Mouse (Mus musculus): Measurements from ENCODE around the gene C730034F03Rik. TPM values are rescaled to one million over a fixed set of nuclear protein-coding genes. Genes with fewer than 3 reads are reported as not detected.

The C730034F03Rik gene
- polyA plus RNA-seq, 1 experiment = not detected

DNA sequence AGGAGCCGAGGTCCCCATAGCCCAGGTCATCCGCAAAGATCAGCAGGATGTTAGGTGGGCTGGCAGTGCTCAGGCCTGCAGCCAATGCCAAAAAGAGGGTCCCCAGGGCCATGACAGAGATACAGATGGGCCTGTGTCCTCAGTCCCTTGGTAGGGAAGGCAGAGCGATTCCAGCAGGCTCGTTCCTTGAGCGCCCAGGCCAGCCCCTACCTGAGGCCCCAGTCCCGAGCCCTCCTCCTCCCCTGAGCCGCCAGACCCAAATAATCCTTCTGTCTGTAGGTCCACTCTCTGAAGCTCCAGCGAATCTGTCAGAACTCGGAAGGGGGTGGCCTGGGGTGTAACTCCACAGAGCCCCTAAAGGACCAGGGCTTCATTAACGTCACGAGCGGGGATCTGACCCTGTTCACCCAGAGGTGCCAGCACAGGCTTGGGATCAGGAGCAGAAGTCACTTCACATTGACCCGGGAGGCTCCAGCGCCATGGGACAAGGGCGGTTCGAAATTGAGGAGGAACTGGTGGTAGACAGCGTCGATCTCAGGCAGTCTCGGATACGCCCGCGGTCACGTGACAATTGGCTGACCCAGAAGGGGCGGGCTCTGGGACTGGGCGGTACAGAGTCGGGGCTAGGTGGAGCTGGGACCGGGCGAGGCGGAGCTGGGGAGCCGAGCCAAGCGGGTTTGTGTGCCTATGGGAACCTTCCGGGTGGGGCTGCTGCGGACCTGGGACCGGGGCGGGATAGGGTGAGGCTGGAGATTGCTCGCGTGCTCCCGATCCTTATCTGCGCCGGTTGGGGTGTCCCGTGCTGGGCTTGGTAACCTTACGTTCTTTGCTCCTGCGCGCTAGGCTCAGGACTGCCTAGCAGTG lies 46.5 kb downstream of the C730034F03Rik start:
- Histone ChIP-seq H3K4me3 (ENCODE audit: insufficient read depth, low read depth, low read length) (peak overlapping the region; percentile 51), H3K27ac (ENCODE audit: insufficient read depth, low read depth, low read length) (no peak overlapping the region), H3K4me1 (ENCODE audit: control insufficient read depth, insufficient read depth, low read length) (peaks cover 28% of the 10 kb centered on the region)
- TF ChIP-seq POLR2A (IDR thresholded peaks at IDR 0.05; ENCODE audit: insufficient read depth, low read depth, low read length) = peak; percentile 32; the same call in 1 of the 2 replicates
- 0 out of 2 replicates have a peak, but pooled peaks have one; percentile 0 for TF ChIP-seq CTCF (IDR thresholded peaks at IDR 0.05; ENCODE audit: insufficient read depth, low read depth, low read length)
- whole genome bisulfite sequencing = 9% methylated on average over 44 of the region's 44 CpGs

DNA sequence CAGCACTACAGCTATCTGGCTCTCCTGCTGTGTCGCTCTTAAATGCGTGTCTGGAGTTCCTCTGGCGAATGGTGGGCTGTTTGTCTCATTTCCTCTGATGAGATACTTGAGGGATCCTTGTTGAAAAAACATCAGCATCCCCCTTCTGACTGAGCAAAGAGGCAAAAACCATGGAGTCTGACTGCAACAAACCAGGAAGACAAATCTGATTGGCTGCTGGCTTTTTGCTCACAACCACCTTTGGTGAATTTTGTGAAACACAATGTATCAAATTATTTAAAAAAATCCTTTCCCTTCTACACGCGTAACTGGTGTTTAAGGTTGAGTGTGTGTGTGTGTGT lies 47.1 kb downstream of the C730034F03Rik start:
- WGBS = 2% methylated on average over 5 of the region's 5 CpGs
- TF ChIP-seq CTCF (IDR thresholded peaks at IDR 0.05; ENCODE audit: insufficient read depth, low read depth, low read length) (no peak), POLR2A (IDR thresholded peaks at IDR 0.05; ENCODE audit: insufficient read depth, low read depth, low read length) (no peak)

DNA sequence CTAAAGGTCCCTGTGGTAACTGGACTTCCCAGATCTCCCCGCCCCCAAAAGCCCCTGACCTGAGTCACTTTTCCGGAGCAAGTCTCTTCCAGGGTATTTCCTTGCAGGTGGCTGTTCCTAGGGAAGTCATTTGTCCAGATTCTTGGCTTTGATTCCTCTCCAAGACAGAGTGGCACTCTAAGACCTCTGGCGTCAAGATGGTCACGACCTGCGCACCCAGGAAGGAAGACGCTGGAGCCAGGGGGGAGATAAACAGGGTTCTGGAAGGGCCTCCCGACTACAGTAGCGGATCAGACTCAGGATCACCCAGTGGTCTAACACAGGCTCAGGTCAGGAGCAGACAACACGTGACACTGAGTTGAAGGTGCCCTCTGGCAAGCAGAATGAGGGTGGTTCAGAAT lies 47.7 kb downstream of the C730034F03Rik start, which contains the start of gene Arsa:
Gene Arsa, minus strand, starts transcription at position 335 of the 401 bp plus-strand sequence.
- 48% methylated on average over 9 of the region's 9 CpGs for WGBS
- H3K4me3 ChIP-seq (ENCODE audit: insufficient read depth, low read depth, low read length) = peak within 1 kb of the TSS; percentile 51
- H3K4me1 ChIP-seq (ENCODE audit: control insufficient read depth, insufficient read depth, low read length) = peaks cover 29% of the 10 kb centered on the region
- no peak within 1 kb of the TSS for H3K27ac ChIP-seq (ENCODE audit: insufficient read depth, low read depth, low read length)
- TF ChIP-seq POLR2A (IDR thresholded peaks at IDR 0.05; ENCODE audit: insufficient read depth, low read depth, low read length) = no peak
- TF ChIP-seq CTCF (IDR thresholded peaks at IDR 0.05; ENCODE audit: insufficient read depth, low read depth, low read length) = no peak

More for the DNA sequence above, 47.1 kb downstream of the C730034F03Rik start:
- H3K4me1 ChIP-seq (ENCODE audit: control insufficient read depth, insufficient read depth, low read length) = peaks cover 29% of the 10 kb centered on the region
- peak overlapping the region; percentile 51 for H3K4me3 ChIP-seq (ENCODE audit: insufficient read depth, low read depth, low read length)
- H3K27ac ChIP-seq (ENCODE audit: insufficient read depth, low read depth, low read length) = no peak overlapping the region

DNA sequence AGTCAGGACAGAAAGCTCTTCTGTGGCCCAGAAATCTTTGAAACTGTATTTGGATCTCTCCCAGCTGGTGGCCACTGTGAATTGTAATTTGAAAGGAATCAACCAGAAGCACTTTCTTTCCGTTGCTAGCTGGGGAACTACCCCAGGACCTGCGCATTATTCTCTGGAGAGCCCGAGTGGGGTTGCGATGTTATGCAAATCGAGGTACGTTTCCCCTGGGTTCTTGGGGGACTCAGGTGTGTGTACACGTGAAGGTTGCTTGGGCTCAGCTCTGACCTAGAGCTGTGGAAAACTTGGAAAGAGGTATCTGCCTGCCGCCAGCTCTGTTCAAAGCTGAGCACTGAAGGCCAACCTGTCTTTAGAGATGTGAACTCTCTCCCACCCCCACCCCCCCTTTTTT lies 48.4 kb downstream of the C730034F03Rik start:
- Histone ChIP-seq H3K4me3 (ENCODE audit: insufficient read depth, low read depth, low read length) (no peak overlapping the region), H3K27ac (ENCODE audit: insufficient read depth, low read depth, low read length) (no peak overlapping the region), H3K4me1 (ENCODE audit: control insufficient read depth, insufficient read depth, low read length) (peaks cover 29% of the 10 kb centered on the region)
- no peak for TF ChIP-seq POLR2A (IDR thresholded peaks at IDR 0.05; ENCODE audit: insufficient read depth, low read depth, low read length)
- 57% methylated on average over 8 of the region's 8 CpGs for WGBS

DNA sequence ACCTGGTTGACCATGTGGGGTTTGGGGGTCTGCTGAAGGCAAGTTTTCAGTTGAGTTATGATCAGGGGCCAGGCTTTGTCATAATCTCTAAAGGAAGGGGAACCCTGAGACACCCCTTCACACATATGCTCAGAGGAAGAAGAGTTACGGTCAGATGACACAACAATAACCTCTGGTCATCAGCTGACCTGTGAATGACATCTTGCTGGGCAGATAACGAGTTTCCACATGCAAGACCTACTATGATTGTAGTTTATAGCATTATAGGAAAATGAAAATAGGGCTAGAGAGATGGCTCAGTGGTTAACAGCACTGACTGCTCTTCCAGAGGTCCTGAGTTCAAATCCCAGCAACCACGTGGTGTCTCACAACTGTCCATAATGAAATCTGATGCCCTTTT lies 49.2 kb downstream of the C730034F03Rik start:
- Histone ChIP-seq H3K4me3 (ENCODE audit: insufficient read depth, low read depth, low read length) (no peak overlapping the region), H3K4me1 (ENCODE audit: control insufficient read depth, insufficient read depth, low read length) (peaks cover 29% of the 10 kb centered on the region), H3K27ac (ENCODE audit: insufficient read depth, low read depth, low read length) (no peak overlapping the region)
- WGBS = 90% methylated on average over 3 of the region's 3 CpGs
- TF ChIP-seq POLR2A (IDR thresholded peaks at IDR 0.05; ENCODE audit: insufficient read depth, low read depth, low read length) (no peak), CTCF (IDR thresholded peaks at IDR 0.05; ENCODE audit: insufficient read depth, low read depth, low read length) (no peak)

Other genes starting within 250 kb of the C730034F03Rik start
- gene Plxnb2, start 248.8 kb upstream of the C730034F03Rik start, polyA plus RNA-seq (2012; ENCODE audit: insufficient read depth, insufficient read length, low replicate concordance, missing spikeins) = 46.6 TPM in 1 of 2 replicates, not detected in the other
- not detected in 2 replicates for gene Dennd6b, start 233.1 kb upstream of the C730034F03Rik start, polyA plus RNA-seq (2012; ENCODE audit: insufficient read depth, insufficient read length, low replicate concordance, missing spikeins)
- gene Ppp6r2, start 218.0 kb upstream of the C730034F03Rik start, polyA plus RNA-seq (2012; ENCODE audit: insufficient read depth, insufficient read length, low replicate concordance, missing spikeins) = not detected in 2 replicates
- 913 TPM in 1 of 2 replicates, not detected in the other for gene Sbf1, start 114.3 kb upstream of the C730034F03Rik start, polyA plus RNA-seq (2012; ENCODE audit: insufficient read depth, insufficient read length, low replicate concordance, missing spikeins)
- gene Adm2, start 106.9 kb upstream of the C730034F03Rik start, polyA plus RNA-seq (2012; ENCODE audit: insufficient read depth, insufficient read length, low replicate concordance, missing spikeins) = not detected in 2 replicates
- not detected in 2 replicates for gene Miox, start 95.2 kb upstream of the C730034F03Rik start, polyA plus RNA-seq (2012; ENCODE audit: insufficient read depth, insufficient read length, low replicate concordance, missing spikeins)
- gene Lmf2, start 73.9 kb upstream of the C730034F03Rik start, polyA plus RNA-seq (2012; ENCODE audit: insufficient read depth, insufficient read length, low replicate concordance, missing spikeins) = not detected in 2 replicates
- not detected in 2 replicates for gene Ncaph2, start 73.9 kb upstream of the C730034F03Rik start, polyA plus RNA-seq (2012; ENCODE audit: insufficient read depth, insufficient read length, low replicate concordance, missing spikeins)
- gene Sco2, start 55.7 kb upstream of the C730034F03Rik start, polyA plus RNA-seq (2012; ENCODE audit: insufficient read depth, insufficient read length, low replicate concordance, missing spikeins) = not detected in 2 replicates
- gene Tymp, start 52.5 kb upstream of the C730034F03Rik start, polyA plus RNA-seq (2012; ENCODE audit: insufficient read depth, insufficient read length, low replicate concordance, missing spikeins) = not detected in 2 replicates
- gene Odf3b, start 50.3 kb upstream of the C730034F03Rik start, polyA plus RNA-seq (2012; ENCODE audit: insufficient read depth, insufficient read length, low replicate concordance, missing spikeins) = not detected in 2 replicates
- gene Klhdc7b, start 44.7 kb upstream of the C730034F03Rik start, polyA plus RNA-seq (2012; ENCODE audit: insufficient read depth, insufficient read length, low replicate concordance, missing spikeins) = not detected in 2 replicates
- gene Syce3, start 19.1 kb upstream of the C730034F03Rik start, polyA plus RNA-seq (2012; ENCODE audit: insufficient read depth, insufficient read length, low replicate concordance, missing spikeins) = not detected in 2 replicates
- not detected in 2 replicates for gene Cpt1b, start 3.7 kb upstream of the C730034F03Rik start, polyA plus RNA-seq (2012; ENCODE audit: insufficient read depth, insufficient read length, low replicate concordance, missing spikeins)
- not detected in 2 replicates for gene Gm44502, start 107 bp downstream of the C730034F03Rik start, polyA plus RNA-seq (2012; ENCODE audit: insufficient read depth, insufficient read length, low replicate concordance, missing spikeins)
- gene Chkb, start 319 bp downstream of the C730034F03Rik start, polyA plus RNA-seq (2012; ENCODE audit: insufficient read depth, insufficient read length, low replicate concordance, missing spikeins) = not detected in 2 replicates
- gene Mapk8ip2, start 24.3 kb downstream of the C730034F03Rik start, polyA plus RNA-seq (2012; ENCODE audit: insufficient read depth, insufficient read length, low replicate concordance, missing spikeins) = not detected in 2 replicates
- gene Arsa, start 47.8 kb downstream of the C730034F03Rik start, polyA plus RNA-seq (2012; ENCODE audit: insufficient read depth, insufficient read length, low replicate concordance, missing spikeins) = not detected in 2 replicates
- not detected in 2 replicates for gene Shank3, start 70.0 kb downstream of the C730034F03Rik start, polyA plus RNA-seq (2012; ENCODE audit: insufficient read depth, insufficient read length, low replicate concordance, missing spikeins)
- gene Acr, start 138.7 kb downstream of the C730034F03Rik start, polyA plus RNA-seq (2012; ENCODE audit: insufficient read depth, insufficient read length, low replicate concordance, missing spikeins) = not detected in 2 replicates
- gene Rabl2, start 162.3 kb downstream of the C730034F03Rik start, polyA plus RNA-seq (2012; ENCODE audit: insufficient read depth, insufficient read length, low replicate concordance, missing spikeins) = not detected in 2 replicates

Measured in olfactory bulb, adult 2 months (tissue).